Mouse (Mus musculus) lung, embryonic 15.5 days (tissue): ENCODE data around the gene R3hdm1. TPM values are rescaled to one million over a fixed set of nuclear protein-coding genes. Genes with fewer than 3 reads are reported as not detected.
A peak's percentile ranks its signal among the peaks of the same experiment; 100 is the strongest.

Experiments
- ATAC-seq: fragments of 200-750 bp; cut with Nextera tagmentation; 2 replicates; pipeline ENCODE4 v1.8.0; 2017; ENCODE audit warnings: moderate number of reproducible peaks, borderline replicate concordance; ENCODE audit not compliant: low FRiP score, low TSS enrichment; ENCODE audit errors: extremely low read depth
- H3K27ac ChIP-seq: fragments of 300-500 bp; sonication (generic); 2 replicates; pipeline ENCODE4 v1.5.1; 2015; ENCODE audit warnings: moderate library complexity, mild to moderate bottlenecking, inconsistent platforms
- H3K27me3 ChIP-seq: fragments of 300-500 bp; sonication (generic); 2 replicates; pipeline ENCODE4 v1.6.1; 2015; ENCODE audit warnings: inconsistent platforms
- H3K36me3 ChIP-seq: fragments of 300-500 bp; sonication (generic); 2 replicates; pipeline ENCODE4 v1.6.1; 2015; ENCODE audit warnings: inconsistent platforms
- H3K4me1 ChIP-seq: fragments of 300-500 bp; sonication (generic); 2 replicates; pipeline ENCODE4 v1.6.1; 2015; ENCODE audit warnings: inconsistent platforms
- H3K4me2 ChIP-seq: fragments of 300-500 bp; sonication (generic); 2 replicates; pipeline ENCODE4 v1.6.1; 2015; ENCODE audit warnings: inconsistent platforms, mild to moderate bottlenecking, moderate library complexity
- H3K4me3 ChIP-seq: fragments of 300-500 bp; sonication (generic); 2 replicates; pipeline ENCODE4 v1.5.1; 2015; ENCODE audit warnings: mild to moderate bottlenecking, inconsistent platforms
- H3K9ac ChIP-seq: fragments of 300-500 bp; sonication (generic); 2 replicates; pipeline ENCODE4 v1.6.1; 2015; ENCODE audit warnings: inconsistent platforms
- H3K9me3 ChIP-seq: fragments of 300-500 bp; sonication (generic); 2 replicates; pipeline ENCODE4 v1.6.1; 2016; ENCODE audit warnings: inconsistent platforms
- WGBS: fragments of 180-500 bp; shearing (Covaris S2); methylation state at CpG from one replicate; pipeline ENCODE4 v1.1.7; 2015; 5-methylcytosine and 5-hydroxymethylcytosine counted together
- polyA plus RNA-seq: library from polyadenylated mRNA; unstranded; fragments of >200 nt; fragmentation: Nextera tagmentation; extraction: Ambion mirVana; gene quantifications from 2 replicates; pipeline ENCODE4 v1.2.1, GENCODE M21; 2015

R3hdm1 gene
- polyA plus RNA-seq = 55.6 and 59.7 TPM in 2 replicates

DNA sequence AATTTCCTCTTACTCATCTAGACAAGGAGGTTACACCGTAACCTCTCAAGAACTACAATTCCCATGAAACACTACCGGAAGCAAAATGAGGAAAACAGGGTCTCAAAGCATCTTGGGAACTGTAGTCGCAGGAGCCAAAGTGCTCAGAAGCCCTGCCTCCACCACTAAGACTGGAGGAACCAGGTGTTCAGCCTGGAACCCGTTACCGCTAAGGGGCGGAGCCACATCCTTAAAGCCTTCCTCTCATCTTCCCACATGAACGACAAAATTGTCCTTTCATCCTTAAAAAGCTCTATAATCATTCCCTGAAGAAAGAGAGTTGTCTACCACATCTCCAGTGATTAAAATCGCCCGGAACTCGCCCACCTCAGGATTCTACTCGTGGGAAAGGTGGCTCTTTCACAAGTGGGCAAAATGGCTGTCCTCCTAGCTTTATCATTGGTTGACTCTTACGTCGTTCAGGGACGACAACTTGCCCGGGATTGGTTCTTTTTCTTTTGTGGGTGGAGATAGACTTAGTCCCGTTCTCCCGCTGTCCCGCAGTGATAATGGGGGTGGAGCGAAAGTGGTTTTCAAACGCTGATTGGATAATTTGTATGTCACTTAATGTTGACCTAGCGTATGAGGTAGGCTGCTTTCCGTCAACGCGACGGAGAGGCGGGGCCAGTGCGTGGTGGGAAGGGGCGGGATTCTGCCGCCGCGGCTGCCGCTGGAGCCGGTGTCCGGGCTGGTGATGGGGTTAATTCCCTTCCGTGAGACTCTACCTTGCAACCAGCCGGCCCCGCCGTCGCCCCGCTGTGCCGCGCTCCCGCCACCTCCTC, at the start of gene R3hdm1, which contains the start of gene Zranb3:
Gene R3hdm1 (plus strand): TSS at position 661 of the 821 bp plus-strand sequence.
Gene Zranb3 (minus strand): TSS at position 407 of the 821 bp plus-strand sequence.
- Histone ChIP-seq H3K4me1 (peaks cover 7% of the 10 kb centered on the region), H3K36me3 (no peaks in the 10 kb centered on the region), H3K9ac (peak within 1 kb of the TSS; percentile 72), H3K27me3 (no peaks in the 10 kb centered on the region), H3K9me3 (no peaks in the 10 kb centered on the region), H3K27ac (peak within 1 kb of the TSS; percentile 91), H3K4me3 (peak within 1 kb of the TSS; percentile 93), H3K4me2 (peak within 1 kb of the TSS; percentile 73)
- peak; percentile 95 for ATAC-seq
- WGBS = under 1% methylated on average over 43 of the region's 43 CpGs

GRCm38 (mm10) chr1:128057269-128057668, 45.8 kb upstream of the R3hdm1 start:
- H3K36me3 ChIP-seq = no peaks in the 10 kb centered on the region
- no peak overlapping the region for H3K27ac ChIP-seq
- no peak for ATAC-seq
- WGBS = 89% methylated on average over 4 of the region's 4 CpGs
- H3K4me2 ChIP-seq = no peak overlapping the region
- no peaks in the 10 kb centered on the region for H3K9me3 ChIP-seq
- H3K27me3 ChIP-seq = no peaks in the 10 kb centered on the region
- H3K4me3 ChIP-seq = no peak overlapping the region
- H3K9ac ChIP-seq = no peak overlapping the region
- H3K4me1 ChIP-seq = no peaks in the 10 kb centered on the region

DNA sequence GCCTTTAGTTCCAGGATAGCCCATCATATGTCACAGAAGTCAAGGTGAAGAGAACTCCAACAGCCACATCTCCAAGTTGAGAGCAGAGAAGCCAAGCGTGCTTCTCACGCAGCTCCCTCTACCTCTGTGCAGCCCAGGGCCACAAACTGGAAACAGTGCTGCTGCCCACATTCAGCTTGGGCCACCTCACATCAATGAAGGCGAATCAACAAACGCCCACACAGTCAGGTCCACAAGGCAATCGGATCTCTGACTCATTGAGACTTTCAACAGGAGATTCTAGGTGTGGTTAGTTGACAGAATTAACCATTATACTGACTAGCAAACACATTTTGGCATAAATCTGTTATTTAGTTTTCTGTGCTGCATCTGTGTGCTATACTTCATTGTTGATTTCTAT, 44.5 kb upstream of the R3hdm1 start:
- WGBS = 93% methylated on average over 5 of the region's 5 CpGs

DNA sequence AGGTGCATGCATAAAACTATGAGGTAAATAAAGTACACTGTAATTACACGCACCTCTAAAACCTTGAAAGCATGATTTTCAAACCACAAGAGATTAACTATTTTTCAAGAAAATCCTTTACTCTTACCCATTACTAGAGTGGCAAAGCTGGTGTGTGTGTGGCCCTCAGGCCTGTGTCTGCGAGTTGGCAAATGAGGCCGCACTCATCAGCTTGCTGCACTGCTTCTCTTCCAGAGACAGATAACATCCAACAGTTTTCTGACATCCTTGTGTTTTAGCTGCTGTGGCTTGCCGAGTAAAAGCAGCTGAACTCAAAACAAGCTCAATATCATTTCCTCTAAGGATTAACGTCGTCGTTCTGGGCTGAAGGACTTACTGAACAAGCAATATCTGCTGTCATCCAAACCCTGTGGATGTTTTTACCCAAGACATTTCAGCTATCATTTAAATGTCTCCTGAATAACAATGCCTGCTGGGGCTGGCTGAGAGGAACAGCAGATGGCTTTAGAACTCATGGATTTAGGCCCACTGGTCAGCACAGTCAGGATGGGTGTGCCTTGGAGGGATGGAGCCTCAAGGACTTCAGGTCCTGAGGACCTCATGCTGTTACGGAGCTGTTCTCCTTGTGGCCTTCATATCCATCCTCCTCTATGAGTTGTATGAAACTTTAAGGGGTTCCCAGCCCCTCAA, 42.3 kb upstream of the R3hdm1 start:
- no peak for ATAC-seq
- 71% methylated on average over 8 of the region's 8 CpGs for WGBS
- no peaks in the 10 kb centered on the region for H3K27me3 ChIP-seq

More for the DNA sequence above, 44.5 kb upstream of the R3hdm1 start:
- H3K9me3 ChIP-seq = no peaks in the 10 kb centered on the region
- H3K4me1 ChIP-seq = no peaks in the 10 kb centered on the region
- no peak overlapping the region for H3K9ac ChIP-seq
- H3K4me2 ChIP-seq = no peak overlapping the region
- no peak for ATAC-seq
- no peak overlapping the region for H3K4me3 ChIP-seq
- H3K27ac ChIP-seq = no peak overlapping the region
- no peaks in the 10 kb centered on the region for H3K36me3 ChIP-seq
- no peaks in the 10 kb centered on the region for H3K27me3 ChIP-seq

DNA sequence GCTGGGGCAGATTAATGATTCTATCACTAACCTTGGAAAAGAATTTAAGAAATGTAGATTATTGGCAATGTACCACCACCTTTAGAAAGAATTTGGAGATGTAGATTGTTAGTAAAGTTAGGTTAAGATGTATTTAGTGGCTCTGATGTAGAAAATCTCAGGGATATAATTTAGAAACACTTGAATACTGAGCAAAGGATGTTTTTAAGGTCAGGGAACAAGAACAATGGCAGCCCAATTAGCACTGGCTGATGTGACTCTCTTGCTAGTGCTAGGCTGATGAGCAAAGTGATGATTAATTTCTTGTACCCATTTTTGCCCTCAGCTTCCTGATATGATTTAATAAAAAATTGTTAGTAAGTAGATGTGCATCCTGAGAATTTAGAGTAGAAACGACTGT, 41.7 kb upstream of the R3hdm1 start:
- H3K9me3 ChIP-seq = no peaks in the 10 kb centered on the region
- ATAC-seq = no peak
- no peaks in the 10 kb centered on the region for H3K27me3 ChIP-seq
- H3K4me1 ChIP-seq = no peaks in the 10 kb centered on the region
- H3K27ac ChIP-seq = no peak overlapping the region
- H3K9ac ChIP-seq = no peak overlapping the region
- WGBS = 68% methylated on average over 1 of the region's 1 CpGs
- H3K36me3 ChIP-seq = no peaks in the 10 kb centered on the region
- H3K4me2 ChIP-seq = no peak overlapping the region
- no peak overlapping the region for H3K4me3 ChIP-seq

More for the DNA sequence above, 42.3 kb upstream of the R3hdm1 start:
- no peak overlapping the region for H3K4me2 ChIP-seq
- no peaks in the 10 kb centered on the region for H3K36me3 ChIP-seq
- no peaks in the 10 kb centered on the region for H3K4me1 ChIP-seq
- H3K9me3 ChIP-seq = no peaks in the 10 kb centered on the region
- H3K4me3 ChIP-seq = no peak overlapping the region
- H3K9ac ChIP-seq = no peak overlapping the region
- no peak overlapping the region for H3K27ac ChIP-seq

DNA sequence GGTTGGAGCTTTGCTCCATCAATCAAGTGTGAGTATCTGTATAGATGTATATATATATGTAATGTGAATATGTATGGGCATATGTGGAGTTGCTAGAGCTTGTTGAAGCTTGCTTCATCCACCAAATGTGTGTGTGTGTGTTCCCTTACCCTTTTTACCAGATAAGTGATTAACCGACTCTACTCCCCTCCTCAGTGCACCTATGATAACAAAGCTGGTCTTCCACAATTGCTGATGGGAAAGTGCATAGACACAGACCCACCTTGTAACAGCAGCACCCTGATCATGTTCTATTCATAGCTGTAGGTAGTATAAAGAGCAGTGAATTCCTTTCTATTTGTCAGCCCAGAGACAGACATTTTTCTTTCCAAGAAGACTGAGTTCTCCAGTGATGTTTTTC, 40.9 kb upstream of the R3hdm1 start:
- Histone ChIP-seq H3K4me2 (no peak overlapping the region), H3K9ac (no peak overlapping the region), H3K27ac (no peak overlapping the region), H3K4me1 (no peaks in the 10 kb centered on the region), H3K36me3 (no peaks in the 10 kb centered on the region), H3K27me3 (no peaks in the 10 kb centered on the region), H3K4me3 (no peak overlapping the region), H3K9me3 (no peaks in the 10 kb centered on the region)
- ATAC-seq = no peak
- 85% methylated on average over 1 of the region's 1 CpGs for WGBS

DNA sequence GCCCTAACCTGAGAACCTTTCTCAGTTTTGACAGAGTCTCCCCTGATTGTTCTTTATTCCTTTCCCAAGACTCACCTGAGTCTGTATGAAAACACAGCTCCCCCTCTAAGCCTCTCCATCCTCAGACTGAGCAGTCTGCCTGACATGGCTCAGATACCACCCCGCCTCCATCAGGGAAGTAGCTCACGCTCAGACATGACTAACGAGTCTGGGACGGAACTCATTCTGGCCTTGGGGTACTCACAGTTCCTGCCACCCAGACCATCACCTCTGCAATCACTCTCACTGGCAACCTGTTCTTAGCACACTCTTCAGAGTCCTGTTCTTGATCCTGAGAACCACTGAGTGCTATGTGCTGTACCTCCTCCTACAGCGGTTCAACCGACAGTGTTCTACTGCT, 38.4 kb upstream of the R3hdm1 start:
- Histone ChIP-seq H3K27ac (no peak overlapping the region), H3K9ac (no peak overlapping the region), H3K9me3 (no peaks in the 10 kb centered on the region), H3K4me1 (no peaks in the 10 kb centered on the region; the same call in 1 of the 2 replicates), H3K27me3 (no peaks in the 10 kb centered on the region), H3K4me2 (no peak overlapping the region), H3K36me3 (no peaks in the 10 kb centered on the region), H3K4me3 (no peak overlapping the region)
- no peak for ATAC-seq
- WGBS = 76% methylated on average over 6 of the region's 6 CpGs

GRCm38 (mm10) chr1:128068945-128069397, 34.1 kb upstream of the R3hdm1 start:
- 47% methylated on average over 2 of the region's 2 CpGs for whole genome bisulfite sequencing
- Histone ChIP-seq H3K9me3 (no peaks in the 10 kb centered on the region), H3K9ac (no peak overlapping the region), H3K4me3 (no peak overlapping the region), H3K4me2 (no peak overlapping the region), H3K4me1 (no peaks in the 10 kb centered on the region; the same call in 1 of the 2 replicates), H3K27me3 (no peaks in the 10 kb centered on the region), H3K27ac (peak overlapping the region; percentile 16; the same call in 1 of the 2 replicates), H3K36me3 (no peaks in the 10 kb centered on the region)
- no peak for ATAC-seq

DNA sequence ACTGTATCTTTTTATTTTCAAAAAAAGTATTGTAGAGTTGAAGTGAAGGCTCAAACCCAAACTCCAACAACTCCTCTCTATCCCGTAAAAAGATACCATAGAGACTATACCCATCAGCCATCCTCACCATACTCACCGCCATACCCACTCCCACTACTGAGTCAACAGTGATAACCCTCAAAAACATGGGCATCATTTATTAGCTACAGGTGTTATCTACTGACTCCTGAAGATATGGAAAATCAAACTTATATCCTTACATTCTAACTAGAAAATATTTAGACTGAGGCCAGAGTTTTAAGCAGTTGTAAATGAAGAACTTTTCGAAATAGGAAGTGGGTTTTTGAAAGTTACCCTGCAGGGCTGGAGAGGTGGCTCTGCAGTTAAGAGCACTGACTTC, 33.1 kb upstream of the R3hdm1 start:
- 95% methylated on average over 3 of the region's 3 CpGs for WGBS
- Histone ChIP-seq H3K4me2 (no peak overlapping the region), H3K4me1 (no peaks in the 10 kb centered on the region; the same call in 1 of the 2 replicates), H3K4me3 (no peak overlapping the region), H3K36me3 (no peaks in the 10 kb centered on the region), H3K9ac (no peak overlapping the region), H3K27me3 (no peaks in the 10 kb centered on the region), H3K9me3 (no peaks in the 10 kb centered on the region), H3K27ac (no peak overlapping the region)
- ATAC-seq = no peak

- Histone ChIP-seq H3K27me3 (no peaks in the 10 kb centered on the region), H3K4me2 (no peak overlapping the region), H3K27ac (no peak overlapping the region), H3K4me3 (no peak overlapping the region), H3K9me3 (no peaks in the 10 kb centered on the region), H3K4me1 (no peaks in the 10 kb centered on the region; the same call in 1 of the 2 replicates), H3K9ac (no peak overlapping the region), H3K36me3 (no peaks in the 10 kb centered on the region)
- no peak for ATAC-seq
- WGBS = 91% methylated on average over 6 of the region's 6 CpGs
These were observed 30.1 kb upstream of the R3hdm1 start for GRCm38 (mm10) chr1:128073051-128073450.

- Histone ChIP-seq H3K4me3 (no peak overlapping the region), H3K27ac (no peak overlapping the region), H3K9me3 (no peaks in the 10 kb centered on the region), H3K36me3 (no peaks in the 10 kb centered on the region), H3K27me3 (no peaks in the 10 kb centered on the region), H3K4me2 (no peak overlapping the region), H3K4me1 (no peaks in the 10 kb centered on the region), H3K9ac (no peak overlapping the region)
- ATAC-seq = no peak
- WGBS = 87% methylated on average over 8 of the region's 8 CpGs
These were observed 26.2 kb upstream of the R3hdm1 start for GRCm38 (mm10) chr1:128076791-128077479.
